In genomic region chrX:103492398-103493256, GRCm38 (mm10) we compare ENCODE assay signal across 8 mouse cellular contexts.
DNase-seq lines count a peak whose midpoint lies in the region; ATAC-seq lines count a peak whose summit lies in the region.

No protein-coding gene starts in this region.

- peak overlapping the region; percentile 69 for H3K4me3 ChIP-seq in heart, embryonic 13.5 days
- peak overlapping the region; percentile 66 for H3K4me3 ChIP-seq in liver, embryonic 11.5 days (ENCODE audit: low read depth, low read length)

- peaks cover 11% of the 10 kb centered on the region for H3K36me3 ChIP-seq in heart, embryonic 13.5 days
- no peaks in the 10 kb centered on the region for H3K36me3 ChIP-seq in liver, embryonic 11.5 days (ENCODE audit: control insufficient read depth, insufficient read depth, low read length)

- peak overlapping the region; percentile 71 for H3K4me2 ChIP-seq in heart, embryonic 13.5 days
- peak overlapping the region; percentile 65 for H3K4me2 ChIP-seq in liver, embryonic 11.5 days

- H3K4me1 ChIP-seq in heart, embryonic 13.5 days = peaks cover 20% of the 10 kb centered on the region; the same call in 1 of the 2 replicates
- H3K4me1 ChIP-seq in liver, embryonic 11.5 days (replicated peaks; ENCODE audit: control insufficient read depth, insufficient read depth, low read length) = peaks cover 8% of the 10 kb centered on the region; the same call in 1 of the 2 replicates

- peak overlapping the region; percentile 88 for H3K9ac ChIP-seq in heart, embryonic 13.5 days
- H3K9ac ChIP-seq in liver, embryonic 11.5 days (ENCODE audit: low read depth, low read length) = peak overlapping the region; percentile 92

- peak overlapping the region; percentile 94 for H3K27ac ChIP-seq in heart, embryonic 13.5 days (replicated peaks)
- H3K27ac ChIP-seq in liver, embryonic 11.5 days (ENCODE audit: low read depth, low read length) = peak overlapping the region; percentile 88

- H3K27me3 ChIP-seq in heart, embryonic 13.5 days (replicated peaks) = no peaks in the 10 kb centered on the region
- H3K27me3 ChIP-seq in liver, embryonic 11.5 days (replicated peaks; ENCODE audit: control insufficient read depth, insufficient read depth, low read length) = no peaks in the 10 kb centered on the region

- no peaks in the 10 kb centered on the region for H3K9me3 ChIP-seq in heart, embryonic 13.5 days
- H3K9me3 ChIP-seq in liver, embryonic 11.5 days (ENCODE audit: control insufficient read depth, low read length) = no peaks in the 10 kb centered on the region

- DNase-seq in cerebellum, adult 18-20 months = peak; percentile 3 to 31
- DNase-seq in cerebellum, adult 11 months = no peak
- DNase-seq in urinary bladder, postnatal 25 days (ENCODE audit: low spot score) = peak; percentile 15
- DNase-seq in urinary bladder, postnatal 36 days (ENCODE audit: low spot score in 2 of 2) = no peak
- no peak for DNase-seq in liver, embryonic 11.5 days (ENCODE audit: low spot score)
- DNase-seq in skeletal muscle tissue, adult 2 months (ENCODE audit: low read depth, low spot score) = peak; percentile 3
- no peak for DNase-seq in layer of hippocampus, adult 8-10 months (ENCODE audit: low spot score in 2 of 2)

- 45% methylated on average over 10 of the region's 10 CpGs for WGBS in heart, embryonic 13.5 days
- WGBS in liver, embryonic 11.5 days = 45% methylated on average over 10 of the region's 10 CpGs

- no peak for ATAC-seq in heart, embryonic 13.5 days (ENCODE audit: extremely low read depth, insufficient number of reproducible peaks, low FRiP score, low TSS enrichment)
- peak; percentile 72 for ATAC-seq in liver, embryonic 11.5 days (replicated peaks; ENCODE audit: low FRiP score)

Comparison
In these comparisons a context has a peak if more than half of its experiments do, and no peak if none do; other contexts are left out.
1. DNase-seq: peak in cerebellum, adult 18-20 months (2 of 2), urinary bladder, postnatal 25 days (single experiment) and skeletal muscle tissue, adult 2 months (single experiment); none in cerebellum, adult 11 months (single experiment), urinary bladder, postnatal 36 days (0 of 2), liver, embryonic 11.5 days (single experiment) and layer of hippocampus, adult 8-10 months (0 of 2).